Mouse (Mus musculus): ENCODE measurements at regions not wholly inside any gene's neighbourhood (a gene's known extent, or its start where the extent isn't known, plus 50 kb on each side); places are given as distances from the start of the nearest gene placed in this dataset.

DNA sequence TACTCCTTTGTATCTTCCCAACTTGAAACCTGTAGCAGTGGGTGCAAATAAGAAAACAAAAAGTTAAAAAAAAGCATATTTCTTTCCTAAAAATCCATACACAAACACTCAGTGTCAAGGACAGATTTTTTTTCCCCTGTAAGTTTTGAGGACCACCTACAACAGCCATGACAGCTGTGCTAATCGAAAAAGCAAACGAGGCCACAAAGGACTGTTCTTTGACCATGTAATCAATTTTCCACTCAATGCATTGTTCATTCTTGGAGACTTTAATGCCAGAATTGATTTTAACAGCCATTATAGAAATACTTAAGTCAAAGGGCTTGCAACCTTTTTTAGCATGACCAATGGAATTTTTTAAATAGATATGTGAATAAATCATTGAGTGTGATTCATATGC is 286.1 kb downstream of the Rpl36a-ps1 start:
- Histone ChIP-seq H3K27ac (replicated peaks; ENCODE audit: low read depth, low read length) (no peak overlapping the region), H3K27me3 (ENCODE audit: control insufficient read depth, insufficient read depth, low read length) (no peaks in the 10 kb centered on the region), H3K36me3 (replicated peaks; ENCODE audit: control insufficient read depth, insufficient read depth, low read depth, low read length) (no peaks in the 10 kb centered on the region), H3K9ac (replicated peaks; ENCODE audit: low read length) (no peak overlapping the region), H3K4me3 (ENCODE audit: low read depth, low read length) (no peak overlapping the region), H3K4me2 (ENCODE audit: low read depth, low read length) (no peak overlapping the region), H3K9me3 (replicated peaks; ENCODE audit: control insufficient read depth, low read length) (no peaks in the 10 kb centered on the region), H3K4me1 (ENCODE audit: control insufficient read depth, insufficient read depth, low read length) (no peaks in the 10 kb centered on the region)
- WGBS: 44% methylated on average over 2 of the region's 2 CpGs
- DNase-seq (ENCODE audit: low spot score) (no peak), ATAC-seq (replicated peaks; ENCODE audit: insufficient number of reproducible peaks, low FRiP score, low TSS enrichment, low read depth) (no peak)

DNA sequence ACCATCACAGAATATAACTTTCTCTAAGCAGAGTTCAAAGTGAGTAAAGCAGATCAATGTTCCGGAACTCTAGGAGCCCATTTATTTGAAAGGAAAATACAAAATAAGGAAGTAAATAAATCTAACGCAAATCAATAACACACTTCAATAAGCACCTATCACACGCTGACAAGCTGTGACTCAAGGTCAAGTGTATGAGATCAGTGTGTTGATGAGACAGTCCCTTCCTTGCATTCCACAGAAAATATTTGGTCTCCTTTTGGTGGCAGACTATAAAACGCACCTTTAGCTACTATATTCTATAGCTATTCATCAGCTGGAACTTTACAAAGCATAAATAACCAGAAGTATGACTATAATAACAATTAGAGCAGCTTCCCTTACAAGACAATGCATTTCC is 286.5 kb downstream of the Rpl36a-ps1 start:
- no peak overlapping the region for H3K4me3 ChIP-seq (ENCODE audit: low read depth, low read length)
- H3K4me2 ChIP-seq (ENCODE audit: low read depth, low read length): no peak overlapping the region
- no peak overlapping the region for H3K9ac ChIP-seq (replicated peaks; ENCODE audit: low read length)
- DNase-seq (ENCODE audit: low spot score): no peak
- H3K36me3 ChIP-seq (replicated peaks; ENCODE audit: control insufficient read depth, insufficient read depth, low read depth, low read length): no peaks in the 10 kb centered on the region
- no peak overlapping the region for H3K27ac ChIP-seq (replicated peaks; ENCODE audit: low read depth, low read length)
- no peaks in the 10 kb centered on the region for H3K27me3 ChIP-seq (ENCODE audit: control insufficient read depth, insufficient read depth, low read length)
- H3K4me1 ChIP-seq (ENCODE audit: control insufficient read depth, insufficient read depth, low read length): no peaks in the 10 kb centered on the region
- no peaks in the 10 kb centered on the region for H3K9me3 ChIP-seq (replicated peaks; ENCODE audit: control insufficient read depth, low read length)
- no peak for ATAC-seq (replicated peaks; ENCODE audit: insufficient number of reproducible peaks, low FRiP score, low TSS enrichment, low read depth)
- 83% methylated on average over 4 of the region's 4 CpGs for WGBS

DNA sequence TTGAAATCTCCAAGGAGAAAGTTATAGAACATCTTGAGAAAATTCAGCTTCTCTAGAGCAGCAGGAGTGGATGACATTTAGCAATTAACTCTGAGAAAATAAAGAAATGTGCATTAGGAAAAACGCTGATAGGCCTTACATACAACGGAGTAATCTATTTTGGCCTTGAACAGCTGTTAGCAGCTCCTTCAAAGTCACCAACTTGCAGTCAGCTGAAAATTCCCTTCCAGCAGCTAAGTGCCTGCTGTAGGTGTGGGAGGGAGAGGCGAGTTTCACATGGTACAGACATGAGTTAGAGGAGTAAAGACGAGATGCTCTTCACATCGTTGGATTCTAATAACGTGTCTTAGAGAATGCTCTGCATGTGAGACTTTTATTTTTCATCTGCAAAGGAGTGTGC is 290.8 kb downstream of the Rpl36a-ps1 start:
- ATAC-seq (replicated peaks; ENCODE audit: insufficient number of reproducible peaks, low FRiP score, low TSS enrichment, low read depth) (no peak), DNase-seq (ENCODE audit: low spot score) (no peak)
- Histone ChIP-seq H3K36me3 (replicated peaks; ENCODE audit: control insufficient read depth, insufficient read depth, low read depth, low read length) (no peaks in the 10 kb centered on the region), H3K4me3 (ENCODE audit: low read depth, low read length) (no peak overlapping the region), H3K9me3 (replicated peaks; ENCODE audit: control insufficient read depth, low read length) (no peaks in the 10 kb centered on the region), H3K4me2 (ENCODE audit: low read depth, low read length) (no peak overlapping the region), H3K9ac (replicated peaks; ENCODE audit: low read length) (no peak overlapping the region), H3K27me3 (ENCODE audit: control insufficient read depth, insufficient read depth, low read length) (no peaks in the 10 kb centered on the region), H3K27ac (replicated peaks; ENCODE audit: low read depth, low read length) (no peak overlapping the region), H3K4me1 (ENCODE audit: control insufficient read depth, insufficient read depth, low read length) (no peaks in the 10 kb centered on the region)
- 88% methylated on average over 6 of the region's 6 CpGs for WGBS

DNA sequence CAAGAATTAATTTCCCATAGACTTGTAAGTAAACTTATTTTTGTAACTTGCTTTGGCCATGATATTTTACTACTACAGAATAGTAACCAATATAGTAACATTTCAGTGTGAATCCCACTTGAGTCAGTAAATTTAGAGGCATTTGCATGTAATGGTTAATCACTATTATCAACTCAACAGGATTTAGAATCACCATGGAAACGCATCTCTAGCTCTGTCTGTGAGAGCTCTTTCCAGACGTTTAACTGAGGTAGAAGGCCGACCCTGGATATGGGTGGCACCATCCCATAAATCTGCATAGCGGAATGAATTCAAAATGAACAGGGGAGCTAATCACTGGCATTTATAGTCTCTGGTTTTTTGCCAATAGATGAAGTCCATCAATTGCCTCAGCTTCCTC is 337.6 kb downstream of the Rpl36a-ps1 start:
- Histone ChIP-seq H3K4me1 (ENCODE audit: control insufficient read depth, insufficient read depth, low read length) (no peaks in the 10 kb centered on the region), H3K36me3 (replicated peaks; ENCODE audit: control insufficient read depth, insufficient read depth, low read depth, low read length) (no peaks in the 10 kb centered on the region), H3K27me3 (ENCODE audit: control insufficient read depth, insufficient read depth, low read length) (no peaks in the 10 kb centered on the region), H3K4me3 (ENCODE audit: low read depth, low read length) (no peak overlapping the region), H3K4me2 (ENCODE audit: low read depth, low read length) (no peak overlapping the region), H3K9ac (replicated peaks; ENCODE audit: low read length) (no peak overlapping the region), H3K9me3 (replicated peaks; ENCODE audit: control insufficient read depth, low read length) (no peaks in the 10 kb centered on the region), H3K27ac (replicated peaks; ENCODE audit: low read depth, low read length) (no peak overlapping the region)
- DNase-seq (ENCODE audit: low spot score): no peak
- no peak for ATAC-seq (replicated peaks; ENCODE audit: insufficient number of reproducible peaks, low FRiP score, low TSS enrichment, low read depth)
- 79% methylated on average over 4 of the region's 4 CpGs for WGBS

DNA sequence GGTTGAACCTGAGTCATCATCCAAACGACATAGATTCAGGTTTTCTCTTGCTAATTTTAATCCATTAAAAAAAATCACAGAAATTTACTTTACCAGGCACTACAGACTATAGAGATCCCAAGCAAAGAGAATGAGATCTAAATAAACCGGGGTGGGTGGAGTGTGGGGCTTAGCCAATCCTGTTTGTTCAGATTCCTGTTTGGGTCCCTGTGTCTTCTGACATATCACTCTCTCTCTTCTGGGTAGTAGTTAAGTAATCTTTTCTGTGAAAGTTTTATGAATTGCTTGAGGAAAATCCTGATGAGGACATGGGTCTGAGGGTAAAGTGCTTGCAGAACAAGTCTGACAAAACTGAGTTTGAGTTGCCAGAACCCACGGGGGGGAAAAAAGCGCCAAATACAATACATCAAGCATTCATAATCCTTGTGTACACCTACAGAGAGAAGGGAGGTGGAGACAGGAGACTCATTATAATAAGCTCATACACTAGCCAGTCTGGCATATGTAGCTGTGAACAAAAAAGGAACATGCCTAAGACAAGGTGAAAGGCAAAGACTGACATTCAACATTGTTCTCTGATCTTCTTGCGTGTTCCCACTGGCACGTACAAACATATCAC is 339.8 kb downstream of the Rpl36a-ps1 start:
- H3K9ac ChIP-seq (replicated peaks; ENCODE audit: low read length): no peak overlapping the region
- H3K36me3 ChIP-seq (replicated peaks; ENCODE audit: control insufficient read depth, insufficient read depth, low read depth, low read length): no peaks in the 10 kb centered on the region
- 79% methylated on average over 6 of the region's 6 CpGs for WGBS
- H3K4me2 ChIP-seq (ENCODE audit: low read depth, low read length): no peak overlapping the region
- H3K4me1 ChIP-seq (ENCODE audit: control insufficient read depth, insufficient read depth, low read length): no peaks in the 10 kb centered on the region
- no peaks in the 10 kb centered on the region for H3K27me3 ChIP-seq (ENCODE audit: control insufficient read depth, insufficient read depth, low read length)
- no peak overlapping the region for H3K4me3 ChIP-seq (ENCODE audit: low read depth, low read length)
- no peaks in the 10 kb centered on the region for H3K9me3 ChIP-seq (replicated peaks; ENCODE audit: control insufficient read depth, low read length)
- no peak overlapping the region for H3K27ac ChIP-seq (replicated peaks; ENCODE audit: low read depth, low read length)
- ATAC-seq (replicated peaks; ENCODE audit: insufficient number of reproducible peaks, low FRiP score, low TSS enrichment, low read depth) (no peak), DNase-seq (ENCODE audit: low spot score) (no peak)

DNA sequence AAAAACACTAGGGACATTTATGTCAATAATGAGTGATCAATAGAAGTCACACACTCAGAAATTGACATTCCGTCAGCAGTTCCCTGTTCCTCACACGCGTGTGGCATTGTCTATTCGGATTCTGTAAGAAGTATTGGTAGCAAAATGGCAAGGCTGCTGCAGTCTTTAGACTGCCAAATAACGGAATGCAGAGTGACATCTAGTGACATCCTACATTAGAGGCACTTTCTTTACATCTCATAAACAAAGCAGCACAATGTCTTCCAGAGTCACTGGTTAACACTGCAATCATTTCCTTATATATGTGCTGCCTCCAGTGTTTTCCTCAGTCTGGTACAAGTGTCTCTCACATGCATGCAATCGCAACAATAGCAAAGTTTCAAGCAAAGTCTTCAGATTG is 342.9 kb downstream of the Rpl36a-ps1 start:
- H3K27ac ChIP-seq (replicated peaks; ENCODE audit: low read depth, low read length): no peak overlapping the region

DNA sequence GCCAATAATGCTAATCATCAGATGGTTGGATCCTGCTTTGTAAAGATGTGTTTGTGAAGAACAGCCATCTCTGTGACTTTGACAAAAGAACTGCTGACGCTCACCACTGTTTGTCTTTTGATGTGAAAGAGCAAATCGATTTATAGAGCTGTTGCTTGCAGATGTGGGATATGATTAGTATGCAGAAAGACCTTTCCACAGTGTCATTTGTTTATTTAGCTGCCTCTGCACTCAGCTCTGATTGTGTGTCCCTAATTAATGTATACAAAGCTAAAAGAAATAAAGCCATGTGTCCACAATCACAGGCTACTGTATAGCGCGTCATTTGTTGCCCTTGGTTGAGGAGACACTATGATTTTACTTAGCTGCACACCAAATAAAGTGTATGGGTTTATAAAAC is 343.6 kb downstream of the Rpl36a-ps1 start:
- Histone ChIP-seq H3K9ac (replicated peaks; ENCODE audit: low read length) (no peak overlapping the region), H3K36me3 (replicated peaks; ENCODE audit: control insufficient read depth, insufficient read depth, low read depth, low read length) (no peaks in the 10 kb centered on the region), H3K4me1 (ENCODE audit: control insufficient read depth, insufficient read depth, low read length) (no peaks in the 10 kb centered on the region), H3K27ac (replicated peaks; ENCODE audit: low read depth, low read length) (no peak overlapping the region), H3K9me3 (replicated peaks; ENCODE audit: control insufficient read depth, low read length) (no peaks in the 10 kb centered on the region), H3K27me3 (ENCODE audit: control insufficient read depth, insufficient read depth, low read length) (no peaks in the 10 kb centered on the region), H3K4me3 (ENCODE audit: low read depth, low read length) (no peak overlapping the region), H3K4me2 (ENCODE audit: low read depth, low read length) (no peak overlapping the region)
- 70% methylated on average over 4 of the region's 4 CpGs for WGBS
- DNase-seq (ENCODE audit: low spot score): no peak
- ATAC-seq (replicated peaks; ENCODE audit: insufficient number of reproducible peaks, low FRiP score, low TSS enrichment, low read depth): no peak

More for the DNA sequence above, 342.9 kb downstream of the Rpl36a-ps1 start:
- DNase-seq (ENCODE audit: low spot score) (no peak), ATAC-seq (replicated peaks; ENCODE audit: insufficient number of reproducible peaks, low FRiP score, low TSS enrichment, low read depth) (no peak)
- H3K4me1 ChIP-seq (ENCODE audit: control insufficient read depth, insufficient read depth, low read length): no peaks in the 10 kb centered on the region
- WGBS: 86% methylated on average over 6 of the region's 6 CpGs
- H3K4me2 ChIP-seq (ENCODE audit: low read depth, low read length): no peak overlapping the region
- H3K27me3 ChIP-seq (ENCODE audit: control insufficient read depth, insufficient read depth, low read length): no peaks in the 10 kb centered on the region
- H3K4me3 ChIP-seq (ENCODE audit: low read depth, low read length): no peak overlapping the region
- H3K9ac ChIP-seq (replicated peaks; ENCODE audit: low read length): no peak overlapping the region
- no peaks in the 10 kb centered on the region for H3K9me3 ChIP-seq (replicated peaks; ENCODE audit: control insufficient read depth, low read length)
- H3K36me3 ChIP-seq (replicated peaks; ENCODE audit: control insufficient read depth, insufficient read depth, low read depth, low read length): no peaks in the 10 kb centered on the region

DNA sequence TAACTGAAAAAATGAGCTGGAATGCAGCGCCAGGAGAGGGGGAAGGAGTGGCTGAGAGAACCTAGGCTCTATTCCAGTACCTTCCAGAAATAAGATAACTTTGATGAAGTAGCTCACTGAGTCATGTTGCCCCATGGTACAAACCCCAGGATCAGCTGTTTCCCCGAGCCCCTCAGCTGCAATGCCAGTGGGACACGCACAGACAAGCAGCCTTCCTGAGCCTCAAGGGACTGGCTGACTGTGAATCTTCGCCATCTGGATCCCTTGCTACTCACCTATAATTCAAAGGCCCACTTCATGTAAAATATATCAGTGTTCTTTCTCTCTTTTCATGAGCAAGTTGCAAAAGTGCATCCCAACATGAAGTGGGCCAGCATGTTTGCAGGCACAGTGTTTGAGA is 346.5 kb downstream of the Rpl36a-ps1 start:
- Histone ChIP-seq H3K4me2 (ENCODE audit: low read depth, low read length) (no peak overlapping the region), H3K4me1 (ENCODE audit: control insufficient read depth, insufficient read depth, low read length) (no peaks in the 10 kb centered on the region), H3K4me3 (ENCODE audit: low read depth, low read length) (no peak overlapping the region), H3K36me3 (replicated peaks; ENCODE audit: control insufficient read depth, insufficient read depth, low read depth, low read length) (no peaks in the 10 kb centered on the region), H3K27me3 (ENCODE audit: control insufficient read depth, insufficient read depth, low read length) (no peaks in the 10 kb centered on the region), H3K27ac (replicated peaks; ENCODE audit: low read depth, low read length) (no peak overlapping the region), H3K9me3 (replicated peaks; ENCODE audit: control insufficient read depth, low read length) (no peaks in the 10 kb centered on the region), H3K9ac (replicated peaks; ENCODE audit: low read length) (no peak overlapping the region)
- DNase-seq (ENCODE audit: low spot score) (no peak), ATAC-seq (replicated peaks; ENCODE audit: insufficient number of reproducible peaks, low FRiP score, low TSS enrichment, low read depth) (no peak)
- 76% methylated on average over 4 of the region's 4 CpGs for WGBS
